Mouse (Mus musculus) thymus, adult 2 months (tissue): Measurements from ENCODE around the gene Adap1.

ENCODE experiments used
- CTCF ChIP-seq: fragments of 200-500 bp; IDR thresholded peaks from 2 replicates; pipeline ENCODE4 v1.5.1; 2012; ENCODE audit warnings: mild to moderate bottlenecking, control low read depth, low read length, moderate library complexity, borderline replicate concordance; ENCODE audit not compliant: control insufficient read depth, poor library complexity, insufficient read depth; ENCODE audit errors: extremely low read depth
- POLR2A ChIP-seq: fragments of 200-500 bp; IDR thresholded peaks from 2 replicates; pipeline ENCODE4 v1.6.1; 2012; ENCODE audit warnings: mild to moderate bottlenecking, low read length, control low read depth, moderate library complexity; ENCODE audit not compliant: control insufficient read depth, poor library complexity, insufficient read depth; ENCODE audit errors: extremely low read depth

- TF ChIP-seq POLR2A, result no peak
- TF ChIP-seq CTCF, result no peak
These were observed 42.5 kb upstream of the Adap1 start for GRCm38 (mm10) chr5:139367884-139368458.
